Mouse (Mus musculus): ENCODE results near the gene Snapc3. TPM values are rescaled to one million over a fixed set of nuclear protein-coding genes. Genes with fewer than 3 reads are reported as not detected.

Gene Snapc3
- total and polyA plus RNA-seq, 2 experiments from 2014 or later, result 23.6 to 34.6 TPM

- Histone ChIP-seq H3K27me3 (ENCODE audit: control insufficient read depth, insufficient read depth, low read length) (no peaks in the 10 kb centered on the region), H3K4me3 (ENCODE audit: low read depth, low read length) (no peak overlapping the region), H3K4me1 (ENCODE audit: control insufficient read depth, insufficient read depth) (no peaks in the 10 kb centered on the region), H3K27ac (ENCODE audit: low read depth) (no peak overlapping the region), H3K9ac (replicated peaks; ENCODE audit: low read depth, low read length) (no peak overlapping the region), H3K9me3 (replicated peaks; ENCODE audit: control insufficient read depth, low read length) (no peaks in the 10 kb centered on the region), H3K36me3 (replicated peaks; ENCODE audit: control insufficient read depth, insufficient read depth, low read length) (no peaks in the 10 kb centered on the region), H3K4me2 (ENCODE audit: low read depth, low read length) (no peak overlapping the region)
- TF ChIP-seq CTCF (IDR thresholded peaks at IDR 0.05; ENCODE audit: low read depth), result no peak
- no peak for TF ChIP-seq EP300 (IDR thresholded peaks at IDR 0.05; ENCODE audit: low read depth)
- ATAC-seq (ENCODE audit: insufficient read depth, low read depth), result no peak
- 83% methylated on average over 1 of the region's 1 CpGs for WGBS
- no peak for DNase-seq (ENCODE audit: low spot score)
Measured at GRCm38 (mm10) chr4:83393733-83394132, 23.8 kb upstream of the Snapc3 start.

DNA sequence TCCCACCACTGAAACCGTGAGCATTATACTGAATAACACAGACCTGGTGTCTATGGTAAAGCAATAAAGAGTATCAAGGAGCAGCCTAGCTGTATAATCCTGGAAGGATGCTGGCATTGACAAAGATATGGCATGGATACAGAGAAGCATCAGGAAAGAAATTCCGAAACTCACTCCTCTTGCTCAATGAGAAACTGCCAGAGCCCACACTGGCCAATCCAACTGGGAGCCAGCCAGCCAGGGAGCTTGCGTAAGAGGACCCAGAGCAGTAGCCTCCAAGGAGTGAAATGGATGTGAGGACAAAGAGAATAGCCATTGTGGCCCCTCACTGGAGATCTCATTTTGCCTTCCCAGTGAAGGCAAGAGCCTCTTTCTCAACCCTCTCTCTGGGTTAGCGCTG lies 21.2 kb upstream of the Snapc3 start:
- ATAC-seq (ENCODE audit: insufficient read depth, low read depth) (no peak), DNase-seq (ENCODE audit: low spot score) (no peak)
- H3K4me3 ChIP-seq (ENCODE audit: low read depth, low read length), result no peak overlapping the region
- no peaks in the 10 kb centered on the region for H3K27me3 ChIP-seq (ENCODE audit: control insufficient read depth, insufficient read depth, low read length)
- no peaks in the 10 kb centered on the region for H3K4me1 ChIP-seq (ENCODE audit: control insufficient read depth, insufficient read depth)
- 82% methylated on average over 4 of the region's 4 CpGs for WGBS
- H3K4me2 ChIP-seq (ENCODE audit: low read depth, low read length), result no peak overlapping the region
- TF ChIP-seq EP300 (IDR thresholded peaks at IDR 0.05; ENCODE audit: low read depth), result no peak
- TF ChIP-seq CTCF (IDR thresholded peaks at IDR 0.05; ENCODE audit: low read depth), result no peak
- H3K36me3 ChIP-seq (replicated peaks; ENCODE audit: control insufficient read depth, insufficient read depth, low read length), result no peaks in the 10 kb centered on the region
- no peak overlapping the region for H3K9ac ChIP-seq (replicated peaks; ENCODE audit: low read depth, low read length)
- no peaks in the 10 kb centered on the region for H3K9me3 ChIP-seq (replicated peaks; ENCODE audit: control insufficient read depth, low read length)
- H3K27ac ChIP-seq (ENCODE audit: low read depth), result no peak overlapping the region

DNA sequence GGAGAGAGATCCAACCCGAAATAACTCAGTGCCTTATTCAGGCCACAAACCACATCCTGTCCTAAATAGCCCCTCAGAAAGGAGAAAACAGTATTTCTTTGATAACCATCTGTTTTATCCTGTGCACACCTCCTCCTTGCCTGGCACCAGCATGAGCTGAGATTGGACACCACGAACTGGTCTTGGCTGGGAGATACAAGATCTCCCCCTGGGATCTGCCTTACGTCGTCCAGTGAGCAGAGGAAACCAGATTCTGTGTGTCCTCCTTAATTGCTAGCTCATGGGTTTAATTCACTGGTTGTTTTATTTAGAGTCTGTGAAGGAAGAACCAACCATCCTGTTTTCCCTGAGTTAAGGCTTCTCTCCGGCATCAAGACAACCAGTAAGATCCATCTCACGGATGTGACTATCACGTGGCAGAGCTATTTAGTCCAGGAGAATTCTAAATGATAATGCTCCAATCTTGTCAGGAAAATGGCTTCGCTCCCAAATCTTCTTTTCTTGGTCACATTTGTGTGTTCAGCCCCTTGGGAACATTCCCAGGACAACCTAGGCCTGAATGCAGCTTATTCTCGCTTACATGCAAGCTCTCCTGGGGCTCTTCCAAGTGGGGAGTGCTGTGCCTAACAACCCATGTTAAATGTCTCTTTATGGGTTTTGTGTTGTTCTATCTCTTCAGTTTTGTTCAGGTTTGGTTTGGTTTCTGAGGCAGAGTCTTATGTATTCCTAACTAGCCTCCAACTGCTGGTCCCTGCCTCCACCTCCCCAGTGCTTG lies 20.3 kb upstream of the Snapc3 start:
- 66% methylated on average over 9 of the region's 9 CpGs for WGBS
- TF ChIP-seq EP300 (IDR thresholded peaks at IDR 0.05; ENCODE audit: low read depth) (no peak), CTCF (IDR thresholded peaks at IDR 0.05; ENCODE audit: low read depth) (no peak)

DNA sequence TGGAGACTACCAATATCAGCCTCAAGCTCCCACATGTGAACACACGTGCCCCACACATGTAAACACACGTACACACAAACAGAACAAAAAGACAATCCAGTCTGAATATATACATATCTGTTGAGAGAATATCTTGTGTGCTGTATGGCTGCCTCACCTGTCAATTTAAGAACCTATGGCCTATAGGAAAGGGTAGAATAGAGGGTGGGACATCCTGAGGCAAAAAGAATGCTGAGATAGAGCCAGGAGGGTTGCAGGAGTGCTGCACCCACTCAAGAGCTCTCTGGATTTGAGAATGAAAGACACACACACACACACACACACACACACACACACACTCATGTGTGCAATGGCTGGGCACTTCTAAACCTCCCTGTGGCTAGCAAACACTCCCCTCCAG lies 19.0 kb upstream of the Snapc3 start:
- 85% methylated on average over 2 of the region's 2 CpGs for WGBS

More for the DNA sequence above, 20.3 kb upstream of the Snapc3 start:
- no peak overlapping the region for H3K4me2 ChIP-seq (ENCODE audit: low read depth, low read length)
- no peaks in the 10 kb centered on the region for H3K9me3 ChIP-seq (replicated peaks; ENCODE audit: control insufficient read depth, low read length)
- H3K27ac ChIP-seq (ENCODE audit: low read depth), result no peak overlapping the region
- H3K27me3 ChIP-seq (ENCODE audit: control insufficient read depth, insufficient read depth, low read length), result no peaks in the 10 kb centered on the region
- H3K4me3 ChIP-seq (ENCODE audit: low read depth, low read length), result no peak overlapping the region
- no peaks in the 10 kb centered on the region for H3K4me1 ChIP-seq (ENCODE audit: control insufficient read depth, insufficient read depth)
- H3K9ac ChIP-seq (replicated peaks; ENCODE audit: low read depth, low read length), result no peak overlapping the region
- ATAC-seq (ENCODE audit: insufficient read depth, low read depth) (no peak), DNase-seq (ENCODE audit: low spot score) (no peak)
- H3K36me3 ChIP-seq (replicated peaks; ENCODE audit: control insufficient read depth, insufficient read depth, low read length), result no peaks in the 10 kb centered on the region

GRCm38 (mm10) chr4:83400691-83401595 lies 16.6 kb upstream of the Snapc3 start:
- Histone ChIP-seq H3K36me3 (replicated peaks; ENCODE audit: control insufficient read depth, insufficient read depth, low read length) (no peaks in the 10 kb centered on the region), H3K9me3 (replicated peaks; ENCODE audit: control insufficient read depth, low read length) (peaks cover 9% of the 10 kb centered on the region), H3K27ac (ENCODE audit: low read depth) (no peak overlapping the region), H3K9ac (replicated peaks; ENCODE audit: low read depth, low read length) (no peak overlapping the region), H3K27me3 (ENCODE audit: control insufficient read depth, insufficient read depth, low read length) (no peaks in the 10 kb centered on the region), H3K4me1 (ENCODE audit: control insufficient read depth, insufficient read depth) (no peaks in the 10 kb centered on the region), H3K4me2 (ENCODE audit: low read depth, low read length) (no peak overlapping the region), H3K4me3 (ENCODE audit: low read depth, low read length) (no peak overlapping the region)
- WGBS, result 82% methylated on average over 7 of the region's 7 CpGs
- DNase-seq (ENCODE audit: low spot score) (no peak), ATAC-seq (ENCODE audit: insufficient read depth, low read depth) (no peak)
- TF ChIP-seq CTCF (IDR thresholded peaks at IDR 0.05; ENCODE audit: low read depth) (no peak), EP300 (IDR thresholded peaks at IDR 0.05; ENCODE audit: low read depth) (no peak)

More for the DNA sequence above, 19.0 kb upstream of the Snapc3 start:
- no peaks in the 10 kb centered on the region for H3K27me3 ChIP-seq (ENCODE audit: control insufficient read depth, insufficient read depth, low read length)
- TF ChIP-seq EP300 (IDR thresholded peaks at IDR 0.05; ENCODE audit: low read depth), result no peak
- no peak for TF ChIP-seq CTCF (IDR thresholded peaks at IDR 0.05; ENCODE audit: low read depth)
- ATAC-seq (ENCODE audit: insufficient read depth, low read depth) (no peak), DNase-seq (ENCODE audit: low spot score) (no peak)
- H3K9me3 ChIP-seq (replicated peaks; ENCODE audit: control insufficient read depth, low read length), result peaks cover 7% of the 10 kb centered on the region
- no peak overlapping the region for H3K27ac ChIP-seq (ENCODE audit: low read depth)
- no peak overlapping the region for H3K4me2 ChIP-seq (ENCODE audit: low read depth, low read length)
- no peaks in the 10 kb centered on the region for H3K4me1 ChIP-seq (ENCODE audit: control insufficient read depth, insufficient read depth)
- H3K36me3 ChIP-seq (replicated peaks; ENCODE audit: control insufficient read depth, insufficient read depth, low read length), result no peaks in the 10 kb centered on the region
- no peak overlapping the region for H3K4me3 ChIP-seq (ENCODE audit: low read depth, low read length)
- no peak overlapping the region for H3K9ac ChIP-seq (replicated peaks; ENCODE audit: low read depth, low read length)

All from heart, postnatal 0 days (tissue).